Mouse (Mus musculus) embryo, embryonic 11 days (tissue): Measurements from ENCODE around the gene Kalrn.
A peak's percentile ranks its signal among the peaks of the same experiment; 100 is the strongest.

Experiments used
- DNase-seq: peaks from one replicate; pipeline ENCODE4 v3.0.0-alpha.2; 2015

Gene Kalrn

GRCm38 (mm10) chr16:34344895-34345876 lies 228.1 kb downstream of the Kalrn start:
- DNase-seq: no peak

DNA sequence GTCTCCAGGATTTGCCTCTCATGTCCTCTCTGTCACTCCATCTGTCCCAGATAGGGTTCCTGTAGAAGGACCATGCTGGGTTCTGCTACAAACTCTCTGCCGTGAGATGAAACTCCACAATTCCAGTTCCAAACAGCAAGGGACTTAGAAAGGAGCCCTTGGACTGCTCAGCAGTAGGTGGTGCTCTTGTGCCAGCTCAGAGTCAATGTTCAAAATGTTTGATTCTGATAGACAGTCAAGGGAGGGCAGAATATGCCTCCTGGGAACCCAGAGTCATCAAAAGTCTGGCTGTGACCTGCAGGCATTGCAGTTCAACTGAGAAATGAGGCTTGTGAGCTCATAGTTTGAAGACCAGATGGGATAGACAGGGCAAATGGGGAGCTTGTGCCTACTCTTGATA lies 229.4 kb downstream of the Kalrn start:
- DNase-seq: peak; percentile 55

GRCm38 (mm10) chr16:34343161-34343560 lies 230.2 kb downstream of the Kalrn start:
- no peak for DNase-seq

DNA sequence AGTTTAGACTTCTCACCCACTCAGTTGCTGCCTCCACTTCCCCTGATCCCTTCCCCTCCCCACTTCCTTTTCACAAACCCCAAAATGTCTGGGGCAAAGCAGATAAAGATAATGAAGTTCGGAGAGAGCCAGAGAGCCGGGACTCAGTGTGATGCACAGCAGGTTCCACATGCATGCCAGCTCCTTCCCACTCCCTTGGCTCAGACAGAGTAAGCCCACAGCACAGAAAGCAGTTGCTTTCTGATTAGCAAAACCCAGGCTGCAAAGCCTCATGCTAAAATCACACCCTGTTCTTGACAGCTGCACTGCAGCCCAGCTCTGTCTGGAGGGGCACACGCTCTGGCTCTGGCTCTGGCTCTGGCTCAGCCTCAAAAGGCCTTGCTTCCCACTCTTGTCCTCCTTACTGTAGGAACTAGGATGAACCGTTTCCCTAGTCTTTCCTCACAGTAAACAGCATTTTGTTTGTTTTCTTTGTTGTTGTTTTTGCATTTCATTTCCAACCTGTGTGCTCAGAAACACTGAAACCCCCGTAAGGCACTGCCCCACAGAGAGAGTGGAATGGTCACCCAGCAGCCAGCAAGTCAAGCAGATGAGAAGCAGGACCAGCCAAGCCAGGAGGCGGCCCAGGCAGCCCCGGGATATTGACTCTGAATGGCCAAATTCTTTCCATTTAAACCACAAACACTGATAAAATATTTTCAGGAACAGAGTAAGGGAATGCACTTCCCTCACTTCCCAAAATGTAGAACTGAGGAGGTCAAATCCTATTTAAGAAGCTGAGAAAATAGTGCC lies 230.8 kb downstream of the Kalrn start:
- DNase-seq: no peak

GRCm38 (mm10) chr16:34334919-34335318 lies 238.4 kb downstream of the Kalrn start:
- DNase-seq: no peak

- DNase-seq: no peak
These were observed 241.7 kb downstream of the Kalrn start for GRCm38 (mm10) chr16:34331630-34332029.

GRCm38 (mm10) chr16:34329876-34330275 lies 243.5 kb downstream of the Kalrn start:
- DNase-seq: no peak

DNA sequence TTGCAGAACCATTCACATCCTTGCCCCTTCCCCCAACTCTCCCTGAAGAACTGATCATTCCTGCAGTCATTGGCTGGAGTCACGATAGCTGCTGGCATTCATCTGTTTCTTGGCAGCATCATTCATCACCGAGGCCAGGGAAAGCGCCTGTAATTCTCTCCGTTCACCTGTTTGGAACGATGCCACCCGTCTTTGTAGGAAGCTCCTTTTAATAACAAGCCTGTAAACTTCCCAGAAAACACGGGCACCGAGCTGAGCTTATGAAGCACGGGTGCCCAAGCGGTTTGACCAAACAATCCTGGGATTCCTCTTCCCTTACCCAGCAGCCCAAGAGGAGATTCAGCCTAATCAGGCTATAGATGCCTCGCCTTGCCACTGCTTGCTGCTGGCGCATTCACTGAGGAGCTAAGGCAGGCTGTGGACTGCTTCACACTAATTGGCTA lies 243.9 kb downstream of the Kalrn start:
- no peak for DNase-seq

DNA sequence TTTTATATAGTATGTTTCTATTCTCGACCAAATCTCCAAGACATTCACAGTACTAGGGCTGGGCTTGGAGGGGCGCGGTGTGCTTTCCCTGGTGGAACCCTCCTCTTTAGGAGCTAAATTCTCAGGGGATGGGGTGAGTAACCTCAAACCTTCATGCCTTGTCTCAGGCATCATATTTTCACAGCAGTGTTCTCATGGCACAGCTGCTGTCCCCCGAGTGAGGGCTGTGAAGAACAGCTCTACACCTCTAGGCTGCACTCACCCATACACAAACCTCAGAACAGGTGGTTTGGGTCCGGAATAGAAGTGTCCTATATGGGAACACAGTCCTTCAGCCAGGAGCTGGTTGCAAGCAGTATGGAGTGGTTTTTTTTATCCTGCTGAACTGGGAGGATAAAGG lies 245.4 kb downstream of the Kalrn start:
- DNase-seq: no peak

- DNase-seq: no peak
These were observed 247.5 kb downstream of the Kalrn start for GRCm38 (mm10) chr16:34325869-34326268.

GRCm38 (mm10) chr16:34325161-34325560 lies 248.2 kb downstream of the Kalrn start:
- DNase-seq: no peak

DNA sequence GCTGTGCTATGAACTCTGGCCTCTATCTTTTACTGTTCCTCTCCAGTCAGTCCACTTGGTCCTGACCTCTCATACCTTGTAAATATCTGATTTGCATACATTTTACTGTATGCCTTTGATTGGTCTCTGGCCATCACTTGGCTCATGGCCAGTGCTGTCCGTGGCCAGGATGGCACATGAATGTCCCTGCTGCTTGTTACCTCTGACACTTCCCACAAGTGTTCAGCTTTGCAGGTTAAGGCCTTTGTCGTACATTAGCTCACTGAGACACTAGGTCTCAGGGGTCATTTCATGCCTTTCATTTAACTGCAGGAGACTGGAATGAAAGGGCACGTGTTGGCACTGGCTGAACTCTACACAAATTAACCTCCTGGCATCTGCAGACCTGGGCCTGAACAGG lies 248.6 kb downstream of the Kalrn start:
- DNase-seq: no peak

GRCm38 (mm10) chr16:34323496-34323895 lies 249.8 kb downstream of the Kalrn start:
- DNase-seq: no peak

DNA sequence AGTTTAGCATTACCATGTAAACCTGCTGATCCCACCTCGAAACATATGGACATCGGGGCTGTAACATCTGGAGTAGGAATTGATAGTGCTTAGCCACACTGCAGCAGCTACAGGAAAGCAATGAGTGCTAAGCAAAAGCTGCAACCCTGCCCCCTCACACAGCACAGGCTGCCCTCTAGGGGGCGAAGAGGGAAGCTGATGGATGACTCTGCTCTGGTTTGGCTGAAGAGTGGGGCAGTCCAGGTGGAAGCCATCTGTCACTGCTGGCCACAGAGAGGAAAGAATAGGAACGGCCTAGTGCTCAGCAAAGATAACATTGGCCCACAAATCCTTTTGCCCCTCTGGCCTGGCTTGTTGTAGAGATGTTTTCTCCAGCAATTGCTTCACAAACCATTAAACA lies 250.8 kb downstream of the Kalrn start:
- DNase-seq: peak; percentile 88

GRCm38 (mm10) chr16:34321066-34321790 lies 252.1 kb downstream of the Kalrn start:
- DNase-seq: no peak

- no peak for DNase-seq
These were observed 253.1 kb downstream of the Kalrn start for GRCm38 (mm10) chr16:34320023-34320800.

- no peak for DNase-seq
These were observed 256.2 kb downstream of the Kalrn start for GRCm38 (mm10) chr16:34317110-34317509.

- DNase-seq: peak; percentile 51
These were observed 257.1 kb downstream of the Kalrn start for GRCm38 (mm10) chr16:34316253-34316652.

DNA sequence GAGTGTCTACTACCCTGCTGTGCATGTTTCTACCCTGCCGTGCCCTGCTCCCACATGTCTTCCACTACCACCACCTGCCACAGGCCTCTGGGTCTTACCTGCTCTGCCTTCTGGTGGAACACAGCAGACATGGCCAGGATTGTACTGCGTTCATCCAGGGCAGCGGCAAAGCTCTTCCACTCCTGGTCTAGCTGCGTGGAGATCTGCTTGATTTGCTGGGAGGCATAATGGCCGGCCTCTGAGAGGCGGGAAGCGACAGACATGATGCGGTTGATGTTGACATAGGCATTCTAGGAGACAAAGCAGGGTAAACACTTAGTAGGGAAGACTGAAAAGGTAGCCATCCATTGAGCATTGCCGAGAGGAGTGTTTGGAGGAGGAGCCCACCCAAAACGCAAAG lies 259.3 kb downstream of the Kalrn start:
- DNase-seq: no peak

DNA sequence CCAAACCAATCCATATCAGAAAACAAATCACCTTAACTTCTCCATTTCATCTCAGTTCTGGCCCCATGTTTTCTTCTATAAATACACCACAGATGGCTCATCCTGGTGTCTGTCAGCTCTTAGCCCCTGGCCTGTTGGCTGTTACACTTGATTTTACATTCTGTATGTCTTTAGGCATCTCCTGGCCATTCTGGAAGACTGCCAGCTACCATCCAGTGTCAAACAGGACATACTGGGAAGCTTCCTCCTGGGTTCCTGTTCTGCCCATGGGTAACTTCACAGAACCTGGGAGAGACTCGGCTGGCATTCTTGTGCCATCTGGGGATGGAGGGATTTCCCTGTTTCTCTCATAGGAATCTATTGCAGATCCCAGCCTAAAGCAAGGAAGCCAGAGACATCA lies 261.8 kb downstream of the Kalrn start:
- no peak for DNase-seq

- no peak for DNase-seq
These were observed 263.0 kb downstream of the Kalrn start for GRCm38 (mm10) chr16:34310363-34310762.

DNA sequence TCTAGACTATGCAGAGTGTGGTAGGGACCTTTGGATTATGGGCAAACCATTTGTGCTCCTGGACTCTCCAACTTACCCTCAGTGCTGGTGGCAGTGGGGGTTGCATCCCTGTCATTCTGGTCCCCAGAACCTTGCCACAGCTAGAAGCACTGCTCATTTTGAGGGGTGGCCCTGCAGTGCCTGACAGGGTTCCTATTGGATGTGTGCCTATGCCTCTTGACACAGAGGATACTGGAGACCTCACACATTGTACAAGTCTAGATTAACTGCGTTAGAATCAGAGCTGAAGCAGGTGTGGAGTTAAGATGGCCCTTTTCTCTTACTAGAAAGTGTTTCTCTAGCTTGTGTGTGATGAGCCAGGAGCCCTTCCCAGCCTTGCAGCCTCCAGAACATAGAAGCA lies 265.0 kb downstream of the Kalrn start:
- DNase-seq: no peak
